Mouse (Mus musculus) heart, adult 9 months (tissue): ENCODE measurements around the gene Rab31.

ENCODE experiments used
- DNase-seq, 2 experiments: peaks; one replicate each; pipeline ENCODE4 v3.0.0; 2022; ENCODE audit warnings: low spot score in 2 of 2

Rab31 gene

DNA sequence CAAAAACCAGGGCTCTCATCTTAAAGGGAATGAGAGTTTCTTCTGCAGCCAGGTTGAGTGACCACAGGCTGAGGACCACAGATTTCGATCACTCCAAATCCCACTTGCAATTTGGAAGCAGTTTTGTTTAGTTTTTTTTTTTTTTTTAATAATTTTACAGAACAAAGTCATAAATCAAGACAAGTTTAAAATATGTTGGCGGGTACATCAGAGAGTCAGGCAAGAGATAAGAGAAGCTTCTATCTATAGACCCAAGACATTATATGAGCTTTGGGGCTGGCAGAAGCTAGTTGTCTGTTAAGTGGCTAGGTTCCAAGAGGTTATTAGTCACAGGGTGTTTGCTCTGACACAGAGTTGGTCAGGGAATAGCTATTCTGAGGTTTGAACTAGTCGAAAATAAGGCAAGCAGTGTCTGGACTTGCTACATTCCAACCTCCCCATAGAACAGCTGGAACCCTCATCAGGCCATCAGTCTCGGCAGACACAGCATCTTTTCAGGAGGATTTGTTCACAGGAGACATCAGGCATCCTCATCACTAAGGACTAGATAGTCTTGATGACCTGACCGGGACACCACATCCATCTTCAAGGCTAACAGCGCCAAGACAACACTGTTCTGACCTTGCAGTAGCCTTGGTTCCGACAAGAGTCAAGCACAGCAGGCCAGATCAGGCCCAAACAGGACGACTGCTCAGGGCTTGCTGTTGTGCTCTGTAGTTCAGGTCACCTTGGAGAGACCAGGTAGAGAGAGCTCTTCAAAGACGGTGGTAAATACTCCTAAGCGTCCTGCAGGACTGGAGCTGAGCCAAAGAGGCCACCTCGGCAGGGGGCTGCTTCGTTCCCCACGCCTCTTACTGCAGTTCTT lies 68.8 kb downstream of the Rab31 start:
- no peak for DNase-seq

DNA sequence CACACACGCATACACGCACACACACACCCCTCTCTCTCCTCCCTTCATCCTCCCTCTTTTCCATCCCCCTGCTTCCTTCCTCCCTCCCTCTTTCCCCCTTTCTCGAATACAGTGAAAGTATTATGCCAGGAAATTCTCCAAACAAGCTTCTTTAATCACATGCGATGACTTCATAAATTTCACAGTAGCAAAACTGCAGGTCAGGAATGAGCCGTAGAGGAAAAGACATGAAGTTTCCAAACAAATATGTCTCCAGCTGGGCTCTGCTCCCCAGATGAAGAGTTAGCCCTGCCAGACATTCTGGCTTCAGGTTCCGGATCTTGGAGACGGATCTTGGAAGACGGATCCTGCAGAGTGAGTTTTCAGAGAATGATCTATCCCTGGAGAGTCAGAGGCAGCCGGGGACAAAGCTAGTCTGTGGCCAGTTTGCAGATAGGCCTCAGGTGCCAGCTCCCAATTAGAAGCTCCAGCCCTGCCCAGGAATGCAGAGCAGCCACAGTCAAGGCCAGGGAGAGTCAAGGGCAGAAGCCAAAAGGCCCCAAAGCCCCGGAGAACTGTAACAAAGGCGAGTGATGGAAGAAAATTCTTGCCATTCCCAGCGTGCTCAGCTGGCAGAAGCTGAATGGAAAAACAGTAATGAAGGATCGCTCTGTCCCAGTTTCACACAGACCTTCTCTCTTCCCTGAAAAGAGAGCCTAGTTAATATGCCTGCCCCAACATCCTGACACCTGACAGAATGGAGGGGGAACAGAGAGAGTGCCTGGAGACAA lies 70.6 kb downstream of the Rab31 start:
- peak; percentile 88 for DNase-seq

DNA sequence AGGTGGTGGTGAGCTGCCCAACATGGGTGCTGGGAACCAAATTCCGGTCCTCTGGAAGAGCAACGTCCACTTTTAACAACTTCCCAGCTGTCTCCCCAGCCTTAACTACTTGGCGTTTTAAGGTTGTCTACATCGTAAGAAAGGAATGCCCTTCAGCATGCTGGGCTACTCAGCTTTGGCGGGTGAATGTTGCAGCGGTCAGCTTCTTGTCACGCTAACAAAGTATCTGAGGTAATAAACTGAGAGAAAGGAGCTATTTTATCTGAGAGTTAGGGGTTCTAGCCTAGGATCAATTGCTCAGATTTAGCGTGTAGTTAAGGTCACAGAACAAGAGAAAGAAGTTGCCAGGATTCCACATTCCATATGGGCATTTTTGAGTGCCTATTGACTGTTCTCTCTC lies 71.2 kb downstream of the Rab31 start:
- DNase-seq: no peak

DNA sequence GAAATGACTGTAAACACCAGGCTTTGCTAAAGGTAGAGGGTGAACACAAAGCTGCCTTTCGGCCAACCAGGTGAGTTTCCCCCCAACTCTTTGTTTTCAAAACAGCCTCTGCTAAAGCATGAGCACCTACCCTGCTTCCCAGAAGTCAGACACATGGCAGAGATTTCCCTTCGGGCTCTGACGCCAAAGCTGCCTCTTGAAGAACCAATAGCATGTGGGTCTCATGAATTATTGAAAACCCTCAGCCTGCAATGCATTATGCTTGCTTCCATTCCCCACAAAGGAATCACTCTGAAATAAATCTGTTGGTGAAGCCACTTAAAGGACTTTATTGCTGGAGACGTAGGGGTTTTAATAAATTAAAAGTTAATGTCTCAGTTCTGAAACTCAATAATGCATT lies 72.5 kb downstream of the Rab31 start:
- no peak for DNase-seq

DNA sequence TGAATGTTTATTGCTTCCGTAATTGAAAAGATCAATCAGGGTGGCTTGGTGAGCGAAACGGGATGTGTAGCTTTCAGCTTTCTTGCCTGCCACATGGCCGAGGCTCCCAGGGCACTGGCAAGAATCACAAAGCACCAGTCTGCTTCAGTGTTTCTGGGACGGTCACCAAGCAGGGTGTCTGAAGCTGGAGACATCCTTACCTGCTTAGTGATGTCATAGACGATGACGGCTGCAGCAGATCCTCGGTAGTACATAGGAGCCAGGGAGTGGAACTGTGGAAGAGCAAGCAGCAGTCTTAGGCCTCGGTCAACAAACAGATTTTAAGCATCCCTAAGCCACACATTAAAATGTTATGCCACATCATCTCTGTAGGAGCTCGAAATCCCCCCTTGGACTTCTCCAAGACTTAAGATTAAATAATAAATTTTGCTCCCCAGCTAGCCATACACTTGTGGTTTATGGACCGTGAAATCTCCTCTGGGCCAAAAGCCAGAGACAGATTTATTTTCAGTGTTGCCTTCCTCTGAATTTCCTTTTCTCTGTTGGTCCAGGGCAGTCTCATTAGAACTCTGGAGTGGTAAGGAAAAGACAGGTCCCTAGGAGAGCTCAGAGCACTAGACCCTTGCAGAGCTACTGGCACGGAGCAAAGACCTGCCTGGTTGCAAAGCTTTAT lies 74.6 kb downstream of the Rab31 start:
- DNase-seq: no peak

DNA sequence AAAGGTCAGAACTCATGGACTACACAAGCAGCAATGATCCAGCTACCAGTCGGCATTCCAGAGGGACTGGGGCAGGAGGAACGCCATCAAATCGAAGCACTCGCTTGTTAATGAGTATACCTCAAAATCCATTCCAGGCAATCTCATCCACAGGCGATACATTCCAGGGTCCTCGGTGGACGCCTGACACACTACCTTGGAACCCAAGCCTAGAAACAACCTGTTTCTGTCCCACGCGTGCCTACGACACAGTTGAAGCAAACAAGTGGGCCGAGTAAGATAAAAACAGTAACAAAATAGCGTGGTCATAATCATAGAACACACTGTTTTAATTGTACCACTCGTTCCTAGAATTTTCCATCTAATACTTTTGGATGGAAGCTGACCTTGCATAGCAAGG lies 75.6 kb downstream of the Rab31 start:
- no peak for DNase-seq

DNA sequence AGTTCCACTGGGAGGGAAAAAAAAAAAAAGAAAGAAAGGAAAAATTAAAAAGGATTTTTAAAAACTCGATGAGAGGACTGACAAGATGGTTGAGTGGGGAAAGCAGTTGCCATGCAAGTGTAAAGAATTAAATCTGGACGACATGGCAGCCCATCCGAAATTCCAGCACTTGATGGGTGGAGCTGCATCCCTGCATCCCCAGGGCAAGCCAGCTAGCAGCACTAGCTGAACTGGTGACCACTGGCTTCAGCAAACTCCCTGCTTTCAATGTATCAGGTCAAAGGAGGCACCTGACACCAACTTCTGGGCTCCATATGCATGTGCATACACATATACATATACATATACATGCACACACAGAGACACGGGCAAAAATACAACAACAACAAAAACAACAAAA lies 80.3 kb downstream of the Rab31 start:
- DNase-seq: no peak

DNA sequence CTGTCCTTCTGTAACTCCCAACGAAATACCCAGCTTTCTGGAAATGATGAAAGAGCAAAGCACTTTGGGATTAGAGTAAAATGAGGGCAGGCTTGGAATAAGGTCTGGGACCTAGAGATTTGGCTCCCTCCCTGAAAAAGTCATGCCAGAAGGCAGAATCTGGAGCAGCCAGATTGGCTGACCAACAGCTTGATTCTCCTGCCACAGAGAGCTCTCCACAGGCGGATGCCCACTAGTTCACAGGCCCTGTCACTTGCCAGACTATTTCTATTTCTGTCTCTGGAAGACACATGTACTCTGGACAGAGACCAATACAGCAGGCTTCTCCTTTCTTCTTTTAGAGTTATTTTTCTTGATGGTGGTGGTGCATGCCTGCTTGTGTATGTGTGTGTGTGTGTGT lies 88.8 kb downstream of the Rab31 start:
- peak; percentile 57 to 61 for DNase-seq

DNA sequence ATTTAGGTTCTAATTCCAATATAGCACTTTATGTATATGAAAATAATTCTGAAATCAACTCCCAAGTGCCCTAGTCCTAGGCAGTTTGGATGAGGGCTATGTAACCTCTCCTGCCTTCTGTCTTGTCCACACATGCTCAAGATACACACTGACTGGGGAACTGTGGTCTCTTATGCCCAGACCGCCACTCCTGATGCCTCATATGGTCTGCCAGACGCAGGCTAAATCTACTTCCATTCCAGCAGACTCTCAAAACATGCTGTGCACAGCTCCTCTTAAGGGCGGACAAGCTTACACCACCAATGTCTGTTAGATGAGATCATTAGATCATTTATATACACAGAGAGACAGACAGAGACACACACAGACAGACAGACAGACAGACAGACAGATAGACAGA lies 89.2 kb downstream of the Rab31 start:
- DNase-seq: no peak

DNA sequence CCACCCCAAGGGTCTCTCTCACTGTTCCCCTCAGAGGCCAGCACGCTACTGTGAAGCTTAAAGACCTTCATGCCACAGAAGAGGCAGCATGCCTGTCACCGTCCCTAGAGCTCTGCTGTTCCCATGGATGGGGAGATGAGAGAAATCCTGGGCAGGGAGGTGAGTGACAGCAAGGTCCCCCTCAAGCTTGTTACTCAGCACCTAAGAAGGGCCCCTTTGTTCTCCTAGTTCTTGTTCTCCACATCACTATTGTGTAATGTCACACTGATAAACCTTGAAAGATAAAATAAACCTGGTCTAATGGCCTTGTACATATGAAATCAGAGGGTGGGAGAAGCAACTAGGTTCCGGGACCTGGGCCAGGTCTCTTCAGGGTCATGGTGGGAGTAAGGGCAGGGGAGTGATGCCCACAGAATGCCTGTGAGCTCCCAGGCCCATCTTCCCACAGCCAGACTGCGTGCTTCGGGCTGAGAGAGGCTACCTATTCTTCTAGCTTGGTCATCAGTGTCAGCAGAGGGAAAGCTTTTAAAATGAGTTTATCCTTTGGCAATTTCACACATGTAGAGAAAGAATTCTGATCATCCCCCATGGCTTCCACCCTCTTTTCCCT lies 90.4 kb downstream of the Rab31 start:
- no peak for DNase-seq

DNA sequence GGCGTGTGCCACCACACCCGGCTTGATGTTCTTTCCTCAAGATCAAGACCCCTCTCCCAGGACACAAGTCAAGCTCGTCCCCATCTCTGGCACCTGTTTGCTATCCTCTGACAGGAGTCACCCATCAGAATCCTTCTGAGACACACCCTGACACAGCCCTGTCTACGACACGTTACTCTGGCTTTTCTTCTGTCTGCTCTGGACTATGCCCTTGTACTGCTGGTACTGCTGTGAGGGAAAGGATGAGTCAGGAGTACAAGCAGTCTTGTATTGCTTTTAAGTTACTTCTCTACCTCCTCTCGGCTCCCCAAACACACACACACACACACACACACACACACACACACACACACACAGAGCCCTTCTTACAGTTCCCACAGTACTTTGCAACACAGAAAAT lies 91.0 kb downstream of the Rab31 start:
- no peak for DNase-seq

DNA sequence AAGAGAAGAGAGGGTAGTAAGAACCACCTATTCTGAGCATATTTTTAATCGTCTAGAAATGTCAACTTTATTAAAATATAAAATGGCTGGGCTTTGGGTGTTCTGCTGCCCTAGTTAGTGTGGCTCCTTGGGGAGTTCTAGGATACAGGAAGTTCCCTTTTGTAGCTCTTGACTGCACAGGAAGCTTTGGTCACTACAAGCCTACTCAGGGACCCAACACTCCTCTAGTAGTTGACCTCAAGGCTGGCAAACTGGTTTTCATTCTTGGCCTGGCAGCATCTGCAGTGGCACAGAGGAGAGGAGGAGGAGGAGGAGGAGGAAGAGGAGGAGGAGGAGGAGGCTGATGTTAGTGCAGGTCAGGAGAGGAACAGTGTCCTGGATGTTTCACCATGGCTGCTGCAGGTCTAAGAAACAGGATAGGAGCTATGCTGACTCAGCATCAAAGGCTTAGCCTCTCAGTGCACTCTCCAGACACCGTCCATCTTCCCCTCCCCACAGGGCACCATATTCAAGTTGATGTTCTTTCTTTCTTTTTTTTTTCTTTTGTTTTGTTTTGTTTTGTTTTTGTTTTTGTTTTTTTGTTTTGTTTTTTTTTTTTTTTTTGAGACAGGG lies 91.6 kb downstream of the Rab31 start:
- DNase-seq: no peak

DNA sequence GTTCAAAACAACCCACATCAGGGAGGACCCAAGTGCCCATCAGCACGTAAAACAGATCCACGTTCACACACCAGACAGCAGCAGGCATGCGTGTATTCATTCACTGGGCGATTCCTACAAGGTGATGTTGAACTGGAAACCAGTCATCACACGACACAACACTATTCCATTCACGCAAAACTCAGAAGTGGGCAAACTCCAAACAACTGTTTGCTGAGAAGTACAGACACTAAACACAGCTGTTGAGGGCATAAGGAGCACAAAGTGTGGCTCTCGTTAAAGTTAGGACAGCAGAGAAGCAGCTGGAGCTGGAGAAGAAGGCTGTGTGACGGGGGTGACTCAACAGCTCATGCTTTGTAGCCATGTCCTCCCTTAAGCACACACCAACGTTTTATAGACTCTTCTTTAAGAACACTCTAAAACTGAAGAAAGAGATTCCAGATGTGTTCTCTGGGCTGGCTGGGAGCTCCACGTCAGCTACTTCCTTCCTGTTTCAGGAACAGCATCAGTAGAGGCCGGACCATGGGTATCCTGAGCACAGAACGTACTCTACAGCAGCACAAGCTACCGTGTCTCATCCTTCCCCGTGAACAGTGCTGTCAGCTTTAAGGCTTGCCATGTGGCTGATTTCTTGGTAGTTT lies 92.6 kb downstream of the Rab31 start:
- DNase-seq: peak; percentile 59 to 74

DNA sequence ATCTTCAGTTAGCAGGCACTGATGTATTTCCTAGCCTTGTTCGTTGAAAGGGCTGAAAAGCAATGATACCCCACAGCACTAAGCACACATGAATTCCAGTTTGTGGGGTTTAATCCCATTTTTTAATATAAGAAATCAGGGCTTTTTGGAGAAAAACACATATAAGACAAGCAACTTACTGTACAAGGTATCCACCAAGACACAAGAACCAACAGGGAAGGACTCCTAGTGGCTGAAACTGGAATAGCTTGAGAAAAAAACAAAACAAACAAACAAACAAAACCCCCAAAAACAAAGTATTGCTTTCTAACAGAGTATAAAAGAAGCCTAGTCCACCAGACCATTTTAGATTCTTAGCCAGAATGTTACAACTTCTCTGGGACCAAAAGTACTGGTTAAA lies 94.8 kb downstream of the Rab31 start:
- DNase-seq: no peak

DNA sequence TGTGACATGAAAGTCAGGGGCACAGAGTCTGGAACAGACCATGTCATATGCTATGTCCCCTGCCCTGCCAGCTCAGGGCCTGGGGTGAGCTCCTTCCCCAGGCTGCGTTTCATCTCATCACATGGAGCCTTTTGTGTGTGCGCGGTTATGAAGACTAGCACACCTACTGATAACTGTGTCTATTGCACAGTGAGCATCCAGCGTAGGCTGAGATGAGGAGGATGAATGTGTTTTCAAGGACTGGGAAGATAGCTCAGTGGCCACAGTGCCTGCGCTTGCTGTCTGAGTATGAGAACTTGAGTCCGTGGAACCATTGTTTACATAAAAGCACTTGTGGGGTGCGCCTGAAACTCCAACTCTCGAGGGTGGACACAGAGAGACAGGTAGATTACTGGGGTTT lies 96.0 kb downstream of the Rab31 start:
- no peak for DNase-seq

DNA sequence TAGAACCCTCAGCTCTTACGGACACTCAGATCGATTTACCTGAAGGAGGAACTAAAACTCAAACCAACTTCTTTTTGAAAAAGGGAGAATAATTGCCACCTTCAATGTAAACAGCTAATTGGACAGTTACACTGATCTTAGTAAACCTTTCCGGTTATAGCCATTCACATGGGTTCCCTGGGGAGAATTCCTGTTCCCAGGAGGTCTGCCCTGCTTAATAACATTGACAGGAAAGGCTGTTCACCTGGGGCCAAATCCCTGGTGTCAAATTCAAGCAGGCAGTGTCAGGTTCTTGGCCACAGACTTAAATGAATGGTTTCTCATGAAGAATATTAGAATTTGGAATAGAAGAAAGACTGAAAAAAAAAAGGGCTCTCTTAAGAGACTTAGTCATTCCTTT lies 96.6 kb downstream of the Rab31 start:
- DNase-seq: no peak

DNA sequence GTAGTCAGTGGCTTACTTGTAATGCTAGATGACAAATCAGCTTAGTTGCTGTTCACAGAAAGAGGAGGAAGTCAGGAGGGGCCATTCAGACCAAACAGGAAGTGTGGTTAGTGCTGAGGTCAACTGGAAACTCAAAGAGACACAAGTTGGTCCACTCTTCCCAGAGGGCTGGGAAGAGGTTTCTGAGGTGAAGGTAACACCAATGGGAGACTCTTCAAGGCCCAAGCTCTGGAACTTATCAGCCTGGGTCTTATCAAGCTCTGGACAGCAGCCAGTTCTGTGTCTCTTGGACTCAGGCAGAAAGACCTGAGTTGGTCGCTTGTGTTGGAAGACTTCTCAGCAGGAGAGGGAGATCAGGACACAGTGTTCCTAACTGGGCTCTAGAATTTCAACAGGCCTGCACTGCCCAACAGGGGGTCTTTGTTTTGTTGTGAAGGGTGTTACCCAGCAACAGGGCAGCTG lies 97.8 kb downstream of the Rab31 start:
- DNase-seq: peak; percentile 15 to 33

DNA sequence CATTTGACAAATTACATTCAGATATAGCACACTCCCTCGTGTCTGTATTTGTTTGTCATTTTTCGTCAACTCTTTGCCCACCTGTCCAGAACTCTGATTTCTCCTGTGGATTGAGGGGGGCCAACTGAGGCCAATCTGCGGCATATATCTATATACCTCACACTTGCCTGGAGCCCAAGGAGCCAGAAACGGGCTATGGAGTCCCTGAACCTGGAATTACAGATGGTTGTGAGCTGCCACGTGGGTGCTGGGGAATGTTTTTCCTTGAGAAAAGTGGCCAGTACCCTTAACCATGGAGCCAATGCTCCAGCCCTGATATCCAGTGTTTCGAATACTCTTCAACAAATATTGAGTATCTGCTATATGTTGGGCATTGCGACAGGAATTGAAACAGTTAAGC lies 99.6 kb downstream of the Rab31 start:
- DNase-seq: no peak

DNA sequence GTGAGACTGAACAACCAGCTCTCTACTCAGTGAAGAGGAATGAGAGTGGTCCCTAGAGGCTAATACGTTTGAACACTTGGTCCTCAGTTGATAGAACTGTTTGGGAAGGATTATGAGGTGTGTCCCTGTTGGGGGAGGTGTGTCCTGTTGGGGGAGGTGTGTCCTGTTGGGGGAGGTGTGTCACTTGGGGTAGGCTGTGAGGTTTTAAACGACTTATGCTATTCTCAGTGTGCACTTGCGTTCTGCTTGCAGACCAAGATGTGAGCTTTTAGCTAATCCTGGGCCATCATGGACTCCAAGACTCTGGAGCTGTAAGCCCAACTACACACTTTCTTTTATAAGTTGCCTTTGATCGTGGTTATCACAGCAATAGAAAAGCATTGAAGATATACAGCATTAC lies 103.5 kb downstream of the Rab31 start:
- no peak for DNase-seq

DNA sequence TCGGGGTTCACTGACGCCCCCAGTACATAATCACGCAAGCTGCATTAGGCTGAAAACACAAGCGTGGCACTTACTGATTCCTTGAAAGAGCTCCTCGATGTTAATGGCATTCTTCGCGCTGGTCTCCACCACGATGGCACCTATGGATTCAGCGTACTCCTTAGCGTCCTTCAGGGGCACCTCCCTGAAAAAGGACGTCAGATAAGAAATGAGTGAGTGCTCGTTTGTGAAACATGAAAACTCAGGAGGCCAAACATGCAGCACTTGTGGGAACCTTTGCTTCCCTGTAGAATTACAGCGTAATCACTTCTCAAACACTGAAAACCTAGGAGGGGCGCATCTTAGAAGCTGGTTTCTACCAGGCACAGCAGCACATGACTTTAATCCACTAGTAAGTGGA lies 104.8 kb downstream of the Rab31 start:
- no peak for DNase-seq
